Mouse (Mus musculus) lung, embryonic 16.5 days (tissue): ENCODE data around the gene Lmf2. TPM values are rescaled to one million over a fixed set of nuclear protein-coding genes. Genes with fewer than 3 reads are reported as not detected.

Experiments
- ATAC-seq: fragments of 200-750 bp; cut with Nextera tagmentation; 2 replicates; pipeline ENCODE4 v1.8.0; 2017; ENCODE audit warnings: low read depth, mild to moderate bottlenecking, moderate library complexity
- H3K27ac ChIP-seq: fragments of 300-500 bp; sonication (generic); 2 replicates; pipeline ENCODE4 v1.5.1; 2014; ENCODE audit warnings: mild to moderate bottlenecking, control low read depth, low read length
- H3K27me3 ChIP-seq: fragments of 300-500 bp; sonication (generic); 2 replicates; pipeline ENCODE4 v1.6.1; 2014; ENCODE audit warnings: low read depth, low read length, mixed read lengths; ENCODE audit not compliant: control insufficient read depth, insufficient read depth
- H3K36me3 ChIP-seq: fragments of 300-500 bp; sonication (generic); 2 replicates; pipeline ENCODE4 v1.6.1; 2014; ENCODE audit warnings: low read length; ENCODE audit not compliant: control insufficient read depth, insufficient read depth
- H3K4me1 ChIP-seq: fragments of 300-500 bp; sonication (generic); replicated peaks from 2 replicates; pipeline ENCODE4 v1.6.1; 2014; ENCODE audit warnings: low read length, mixed read lengths; ENCODE audit not compliant: control insufficient read depth, insufficient read depth
- H3K4me2 ChIP-seq: fragments of 300-500 bp; sonication (generic); 2 replicates; pipeline ENCODE4 v1.6.1; 2014; ENCODE audit warnings: low read depth, low read length, control low read depth
- H3K4me3 ChIP-seq: fragments of 300-500 bp; sonication (generic); 2 replicates; pipeline ENCODE4 v1.5.1; 2014; ENCODE audit warnings: mild to moderate bottlenecking, low read length, control low read depth
- H3K9ac ChIP-seq: fragments of 300-500 bp; sonication (generic); 2 replicates; pipeline ENCODE4 v1.6.1; 2014; ENCODE audit warnings: low read length, control low read depth
- H3K9me3 ChIP-seq: fragments of 300-500 bp; sonication (generic); 2 replicates; pipeline ENCODE4 v1.6.1; 2016; ENCODE audit warnings: low read length; ENCODE audit not compliant: control insufficient read depth
- WGBS: fragments of 180-500 bp; shearing (Covaris S2); extraction: QIAGEN DNeasy Blood & Tissue Kit; methylation state at CpG from one replicate; pipeline ENCODE4 v1.1.7; 2014; 5-methylcytosine and 5-hydroxymethylcytosine counted together
- polyA plus RNA-seq: library from polyadenylated mRNA; unstranded; fragments of >200 nt; fragmentation: Nextera tagmentation; extraction: Ambion mirVana; gene quantifications from 2 replicates; pipeline ENCODE4 v1.2.1, GENCODE M21; 2015

The Lmf2 gene
- polyA plus RNA-seq, 1 experiment from 2014 or later: 83.6 TPM

GRCm38 (mm10) chr15:89334774-89335537, 20.5 kb downstream of the Lmf2 start:
- WGBS: 77% methylated on average over 17 of the region's 17 CpGs
- no peaks in the 10 kb centered on the region for H3K4me1 ChIP-seq
- ATAC-seq: no peak

GRCm38 (mm10) chr15:89334271-89334670, 21.2 kb downstream of the Lmf2 start, which contains the start of gene Miox:
TSS of gene Miox (plus strand) at chr15:89334398.
- no peaks in the 10 kb centered on the region for H3K4me1 ChIP-seq
- WGBS: 86% methylated on average over 7 of the region's 7 CpGs
- H3K27me3 ChIP-seq: no peaks in the 10 kb centered on the region
- H3K4me3 ChIP-seq: no peak within 1 kb of the TSS
- no peaks in the 10 kb centered on the region for H3K36me3 ChIP-seq
- no peak for ATAC-seq
- no peak within 1 kb of the TSS for H3K9ac ChIP-seq
- no peak within 1 kb of the TSS for H3K4me2 ChIP-seq
- H3K27ac ChIP-seq: no peak within 1 kb of the TSS
- no peaks in the 10 kb centered on the region for H3K9me3 ChIP-seq

More at GRCm38 (mm10) chr15:89334774-89335537, 20.5 kb downstream of the Lmf2 start:
- Histone ChIP-seq H3K9ac (no peak overlapping the region), H3K27ac (no peak overlapping the region), H3K36me3 (no peaks in the 10 kb centered on the region), H3K9me3 (no peaks in the 10 kb centered on the region), H3K4me2 (no peak overlapping the region), H3K27me3 (no peaks in the 10 kb centered on the region), H3K4me3 (no peak overlapping the region)

- Histone ChIP-seq H3K9ac (no peak overlapping the region), H3K27ac (no peak overlapping the region), H3K4me3 (no peak overlapping the region), H3K27me3 (peaks cover 4% of the 10 kb centered on the region), H3K4me1 (no peaks in the 10 kb centered on the region; the same call in 1 of the 2 replicates), H3K36me3 (no peaks in the 10 kb centered on the region), H3K4me2 (no peak overlapping the region), H3K9me3 (no peaks in the 10 kb centered on the region)
- no peak for ATAC-seq
- 46% methylated on average over 5 of the region's 5 CpGs for WGBS
Observed at GRCm38 (mm10) chr15:89326441-89326840, 29.0 kb downstream of the Lmf2 start.

- WGBS: 84% methylated on average over 4 of the region's 4 CpGs
- no peak for ATAC-seq
- no peaks in the 10 kb centered on the region for H3K9me3 ChIP-seq
- no peak overlapping the region for H3K9ac ChIP-seq
- peaks cover 4% of the 10 kb centered on the region for H3K27me3 ChIP-seq
- no peaks in the 10 kb centered on the region; the same call in 1 of the 2 replicates for H3K4me1 ChIP-seq
- H3K4me2 ChIP-seq: no peak overlapping the region
- no peaks in the 10 kb centered on the region for H3K36me3 ChIP-seq
- no peak overlapping the region for H3K27ac ChIP-seq
- no peak overlapping the region for H3K4me3 ChIP-seq
Observed at GRCm38 (mm10) chr15:89323656-89324055, 31.8 kb downstream of the Lmf2 start.

GRCm38 (mm10) chr15:89322670-89323522, 32.6 kb downstream of the Lmf2 start, which contains the start of gene Adm2:
TSS of gene Adm2 (plus strand) at chr15:89322720.
- Histone ChIP-seq H3K27ac (no peak within 1 kb of the TSS), H3K4me3 (peak within 1 kb of the TSS; percentile 35), H3K27me3 (peaks cover 4% of the 10 kb centered on the region), H3K36me3 (no peaks in the 10 kb centered on the region), H3K4me2 (peak within 1 kb of the TSS; percentile 59), H3K9me3 (no peaks in the 10 kb centered on the region), H3K4me1 (no peaks in the 10 kb centered on the region; the same call in 1 of the 2 replicates), H3K9ac (peak within 1 kb of the TSS; percentile 51; the same call in 1 of the 2 replicates)
- peak; percentile 69; the same call in 1 of the 2 replicates for ATAC-seq
- 7% methylated on average over 26 of the region's 26 CpGs for WGBS

GRCm38 (mm10) chr15:89321264-89321663, 34.2 kb downstream of the Lmf2 start:
- no peak overlapping the region for H3K27ac ChIP-seq
- H3K4me1 ChIP-seq: no peaks in the 10 kb centered on the region; the same call in 1 of the 2 replicates
- no peak overlapping the region for H3K9ac ChIP-seq
- no peaks in the 10 kb centered on the region for H3K36me3 ChIP-seq
- no peak for ATAC-seq
- H3K4me2 ChIP-seq: no peak overlapping the region
- peaks cover 4% of the 10 kb centered on the region for H3K27me3 ChIP-seq
- no peak overlapping the region for H3K4me3 ChIP-seq
- H3K9me3 ChIP-seq: no peaks in the 10 kb centered on the region
- 71% methylated on average over 8 of the region's 8 CpGs for WGBS

GRCm38 (mm10) chr15:89316146-89316545, 39.3 kb downstream of the Lmf2 start:
- 66% methylated on average over 11 of the region's 11 CpGs for WGBS
- Histone ChIP-seq H3K4me3 (no peak overlapping the region), H3K27ac (no peak overlapping the region), H3K36me3 (no peaks in the 10 kb centered on the region), H3K4me1 (peaks cover 16% of the 10 kb centered on the region), H3K9ac (no peak overlapping the region), H3K9me3 (no peaks in the 10 kb centered on the region), H3K27me3 (no peaks in the 10 kb centered on the region), H3K4me2 (peak overlapping the region; percentile 77; the same call in 1 of the 2 replicates)
- no peak for ATAC-seq

- no peaks in the 10 kb centered on the region for H3K27me3 ChIP-seq
- 0% methylated on average over 34 of the region's 37 CpGs for WGBS
- no peaks in the 10 kb centered on the region for H3K9me3 ChIP-seq
- peak within 1 kb of the TSS; percentile 48; the same call in 1 of the 2 replicates for H3K27ac ChIP-seq
- peak within 1 kb of the TSS; percentile 97 for H3K4me3 ChIP-seq
- peak; percentile 100 for ATAC-seq
- H3K4me2 ChIP-seq: peak within 1 kb of the TSS; percentile 77
- H3K36me3 ChIP-seq: no peaks in the 10 kb centered on the region
- H3K4me1 ChIP-seq: peaks cover 16% of the 10 kb centered on the region
- H3K9ac ChIP-seq: peak within 1 kb of the TSS; percentile 94
Observed at GRCm38 (mm10) chr15:89315190-89315731, 40.2 kb downstream of the Lmf2 start, which contains the start of gene Sbf1. TSS of gene Sbf1 (minus strand) at chr15:89315311.
